Mouse (Mus musculus): ENCODE data around the gene Paqr3.
A peak's percentile ranks its signal among the peaks of the same experiment; 100 is the strongest.

Gene Paqr3

DNA sequence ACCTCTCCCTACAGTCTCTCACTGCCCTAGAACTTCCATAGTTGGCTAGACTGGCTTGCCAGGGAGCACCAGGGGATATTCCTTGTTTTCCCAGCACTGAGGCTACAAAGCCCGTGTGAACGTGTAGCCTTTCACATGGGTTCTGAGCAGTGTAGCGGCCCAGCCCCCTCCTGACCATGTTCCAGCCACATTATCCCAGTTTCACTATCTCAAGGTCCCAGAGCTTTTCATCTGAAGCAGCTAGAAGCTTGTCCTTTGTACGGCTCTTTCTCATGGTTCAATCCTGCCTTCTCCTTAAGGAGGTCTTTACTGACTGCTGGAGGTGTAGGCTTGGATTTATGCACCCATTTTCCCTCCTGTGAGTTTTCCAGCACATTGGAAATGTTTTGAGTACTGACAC, 26.9 kb downstream of the Paqr3 start:
- DNase-seq (ENCODE audit: low spot score), result peak; percentile 27

DNA sequence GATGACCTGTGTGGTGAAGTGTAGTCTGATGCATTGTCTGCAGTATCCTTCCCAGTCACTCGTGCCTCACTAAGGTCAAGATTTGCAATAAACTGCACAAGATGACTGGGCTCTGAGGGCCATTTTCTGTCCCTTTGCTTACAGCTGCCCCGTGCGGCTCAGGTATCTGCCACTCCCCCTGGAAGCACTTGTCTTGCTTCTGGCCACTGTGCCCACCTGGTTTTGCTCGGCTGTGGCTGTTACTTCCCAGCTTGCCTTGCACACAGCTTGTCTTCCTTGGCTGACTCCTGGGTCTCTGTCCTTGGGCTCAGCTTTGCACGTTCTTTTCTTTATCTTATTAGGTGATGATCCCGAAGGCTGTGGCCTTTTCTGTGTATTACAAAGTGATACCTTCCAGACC, 27.7 kb downstream of the Paqr3 start:
- DNase-seq (ENCODE audit: low spot score), result no peak

DNA sequence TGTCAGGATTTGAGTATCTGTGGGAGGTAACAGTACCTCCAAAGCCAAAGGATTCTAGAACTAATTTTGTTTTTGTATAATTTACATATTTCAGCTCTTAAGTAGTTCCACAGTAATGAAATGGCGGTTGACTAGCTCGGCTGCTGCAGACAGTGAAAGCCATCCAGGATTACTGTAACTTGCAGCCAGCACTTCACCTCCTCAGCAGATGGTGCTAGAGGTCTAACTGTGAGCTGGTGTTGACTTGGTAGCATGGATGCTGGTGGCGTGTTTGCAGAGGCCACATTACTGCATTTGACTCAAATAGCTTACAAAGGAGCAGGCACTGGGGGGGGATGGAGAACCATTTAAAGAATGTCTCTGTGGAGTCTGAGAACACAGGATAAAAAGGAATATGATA, 29.9 kb downstream of the Paqr3 start:
- DNase-seq (ENCODE audit: low spot score), result no peak

DNA sequence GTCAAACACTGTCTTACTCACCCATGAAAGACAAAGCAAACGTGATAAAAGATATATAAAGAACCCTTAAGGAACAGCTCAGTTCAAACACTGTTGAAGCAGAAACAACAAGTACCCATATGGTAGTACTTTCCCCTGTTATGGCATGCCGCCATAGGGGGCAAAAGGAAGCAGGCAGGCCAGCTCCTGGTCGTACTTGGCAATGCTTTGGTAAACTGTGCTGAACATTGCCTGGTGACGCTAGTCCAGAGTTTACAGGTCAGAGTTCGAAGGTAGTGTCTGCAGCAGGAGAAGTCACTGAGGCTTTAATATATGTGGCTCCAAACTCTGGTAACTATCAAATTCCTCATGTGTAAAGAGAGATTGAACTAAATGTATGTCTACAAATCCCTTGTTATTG, 32.8 kb downstream of the Paqr3 start:
- no peak for DNase-seq (ENCODE audit: low spot score)

DNA sequence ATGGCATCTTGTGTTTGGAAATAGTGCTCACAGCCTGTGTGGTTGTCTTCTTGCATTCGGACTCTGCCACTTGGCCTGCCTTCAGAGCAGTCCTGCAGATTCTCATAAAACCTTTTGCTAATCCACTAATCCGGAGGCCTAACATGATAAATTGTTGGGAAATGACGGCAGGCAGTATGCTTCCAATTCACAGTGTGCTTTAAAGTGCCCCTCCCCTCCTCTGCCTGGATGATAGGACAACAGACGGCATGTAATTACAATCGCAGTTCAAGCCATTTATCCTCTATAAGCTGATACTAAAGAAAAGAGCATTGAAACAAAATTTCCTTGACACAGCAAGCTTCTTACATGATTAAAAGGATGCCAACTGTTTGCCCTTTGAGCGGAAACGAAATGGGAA, 33.7 kb downstream of the Paqr3 start:
- no peak for DNase-seq (ENCODE audit: low spot score)

DNA sequence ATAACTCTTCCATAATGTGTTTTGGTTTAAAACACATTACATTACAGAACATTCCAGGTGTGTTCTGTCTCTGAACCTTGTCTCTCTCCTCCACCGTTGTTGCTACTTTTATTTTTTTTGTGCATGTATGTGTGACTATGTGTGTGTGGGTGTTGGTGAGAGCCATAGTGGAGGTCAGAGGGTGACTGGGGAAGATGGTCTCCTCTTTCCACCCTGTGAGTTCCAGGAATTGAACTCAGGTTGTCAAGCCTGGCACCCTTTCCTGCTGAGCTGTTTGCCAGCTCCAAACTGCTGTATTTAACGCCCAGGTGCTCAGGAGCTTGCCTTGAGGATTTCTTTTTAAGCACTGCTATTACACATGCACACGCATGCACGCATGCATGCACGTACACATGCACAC, 35.2 kb downstream of the Paqr3 start:
- DNase-seq (ENCODE audit: low spot score), result no peak

DNA sequence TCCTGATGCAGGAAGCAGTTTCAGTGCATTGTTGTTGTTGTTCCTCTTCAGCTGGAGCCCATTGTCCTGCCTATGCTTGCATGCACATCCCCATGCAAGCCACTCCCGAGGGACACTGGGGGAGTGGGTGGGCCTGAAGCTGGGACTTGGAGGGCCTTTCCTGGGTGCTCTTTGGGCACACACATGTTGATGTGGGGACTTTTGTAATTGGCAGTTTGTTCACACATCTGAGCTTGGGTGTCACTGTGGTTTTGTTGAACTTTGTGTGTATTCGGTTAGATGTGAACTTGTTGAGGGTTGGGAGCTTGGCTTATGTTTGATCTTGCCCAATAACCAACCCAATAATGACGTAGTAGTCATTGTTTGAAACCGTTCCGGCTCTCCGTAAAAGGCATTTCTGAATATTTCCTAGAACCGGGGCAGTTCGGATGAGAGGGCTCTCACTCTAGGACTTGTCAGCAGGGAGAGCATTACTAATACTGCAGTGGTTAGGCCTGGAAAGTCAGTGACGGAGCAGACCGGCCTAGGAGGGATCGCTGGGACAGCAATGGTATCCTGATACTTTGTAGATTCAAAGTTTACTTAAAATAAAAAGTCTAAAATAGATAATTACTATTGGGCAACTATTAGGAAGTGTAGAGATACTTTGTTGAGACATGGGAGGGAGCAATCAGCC, 35.8 kb downstream of the Paqr3 start:
- DNase-seq (ENCODE audit: low spot score), result no peak

DNA sequence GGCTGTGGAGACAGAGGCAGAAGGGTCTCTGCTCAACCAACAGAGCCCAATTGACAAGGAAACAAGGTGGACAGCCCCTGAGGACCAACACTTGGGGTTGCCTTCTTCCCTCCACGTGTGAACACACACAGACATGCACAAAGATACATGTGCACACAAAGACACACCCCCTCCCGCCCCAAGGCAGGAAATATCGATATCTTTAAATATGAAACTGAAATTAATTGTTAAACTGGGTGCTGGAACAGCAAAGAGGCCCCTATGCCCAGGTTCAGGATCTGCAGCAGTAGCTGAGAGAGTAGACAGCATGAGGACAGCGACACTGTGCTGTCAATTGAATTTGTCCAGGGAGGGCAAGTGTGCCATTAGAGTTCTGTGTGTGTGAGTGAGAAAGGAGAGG, 45.6 kb downstream of the Paqr3 start:
- DNase-seq (ENCODE audit: low spot score), result no peak

DNA sequence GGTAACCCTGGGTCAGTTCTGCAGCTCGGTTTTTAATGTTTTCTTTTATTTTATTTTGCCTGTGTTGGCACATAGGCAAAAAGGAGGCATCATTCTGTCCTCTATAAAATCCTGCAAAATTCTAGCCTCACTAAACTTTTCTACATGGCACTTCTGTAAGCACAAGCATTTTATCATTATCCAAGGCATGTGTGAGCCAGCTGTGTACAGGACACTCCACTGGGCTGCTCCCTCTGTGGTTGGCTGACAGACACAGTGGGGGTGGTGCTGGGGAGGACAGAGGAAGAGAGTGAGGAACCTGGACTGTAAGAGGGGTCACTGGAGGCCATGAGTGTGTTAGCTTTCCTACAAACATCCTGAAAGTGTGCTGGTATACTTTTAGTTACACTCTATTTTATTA, 49.4 kb downstream of the Paqr3 start:
- no peak for DNase-seq (ENCODE audit: low spot score)

DNA sequence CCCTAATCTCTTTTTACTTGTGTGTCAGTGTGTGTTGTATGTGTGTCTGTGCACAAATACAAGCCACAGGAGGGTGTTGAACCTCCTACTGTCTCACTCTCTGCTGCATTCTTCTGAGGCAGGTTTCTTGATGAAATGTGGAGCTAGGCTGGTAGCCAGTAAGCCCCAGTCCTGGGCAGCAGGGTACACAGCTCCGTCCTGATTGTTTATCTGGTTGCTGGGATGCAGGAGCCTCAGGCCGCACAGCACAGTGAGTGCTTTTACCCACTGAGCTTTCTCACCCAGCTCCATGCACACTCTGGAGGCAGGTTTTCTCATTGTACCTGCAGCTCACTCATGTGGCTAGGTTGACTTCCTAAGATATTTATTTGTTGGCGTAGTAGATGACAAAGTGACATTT, 50.5 kb downstream of the Paqr3 start:
- no peak for DNase-seq (ENCODE audit: low spot score)

DNA sequence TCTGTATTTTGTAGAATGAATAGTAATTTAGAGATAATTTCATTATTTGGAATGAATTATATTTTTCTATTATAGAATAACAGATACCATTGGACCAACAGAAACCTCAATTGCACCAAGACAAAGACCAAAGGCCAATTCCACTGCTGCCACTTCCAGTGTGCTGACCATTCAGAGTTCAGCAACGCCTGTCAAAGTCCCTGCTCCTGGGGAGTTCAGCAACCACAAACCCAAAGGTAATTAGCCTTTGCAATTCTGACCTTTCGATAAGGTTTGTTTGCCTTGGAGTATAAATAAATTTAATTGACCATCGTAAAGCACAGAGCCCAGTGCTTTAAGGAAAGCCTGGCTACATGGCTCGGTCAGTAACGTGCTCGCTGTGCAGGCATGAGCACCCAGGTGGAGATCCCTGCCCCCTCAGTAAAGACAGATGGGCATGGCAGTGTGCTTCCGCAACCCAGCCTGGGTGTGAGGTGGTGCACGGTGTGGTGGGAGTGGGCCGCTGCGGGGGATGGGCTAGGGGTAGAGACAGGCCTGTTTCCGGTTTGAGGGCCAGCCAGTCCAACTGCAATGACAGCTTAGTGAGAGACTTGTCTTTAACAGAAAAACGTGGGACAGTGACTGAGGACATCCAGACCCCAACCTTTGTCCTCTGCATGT, 54.5 kb downstream of the Paqr3 start:
- no peak for DNase-seq (ENCODE audit: low spot score)

DNA sequence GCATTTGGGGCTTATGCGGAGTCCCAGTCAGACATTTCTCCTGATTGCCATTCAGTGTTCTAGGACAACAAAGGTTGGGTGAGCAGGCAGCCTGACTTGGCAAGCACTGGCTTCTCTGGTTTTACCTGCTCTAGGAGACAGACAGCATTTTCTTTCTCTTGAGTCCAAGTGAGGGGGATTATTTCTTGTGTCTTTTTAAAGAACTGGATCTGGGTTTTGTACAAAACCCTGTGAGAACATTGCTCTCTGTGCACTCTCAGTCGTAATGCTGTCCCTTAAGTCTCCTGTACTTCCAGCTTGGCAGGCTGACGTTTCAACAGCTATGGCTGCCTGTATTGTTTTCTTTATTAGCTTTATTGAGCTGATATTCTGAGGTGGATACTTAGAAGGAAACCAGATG, 55.0 kb downstream of the Paqr3 start:
- no peak for DNase-seq (ENCODE audit: low spot score)

DNA sequence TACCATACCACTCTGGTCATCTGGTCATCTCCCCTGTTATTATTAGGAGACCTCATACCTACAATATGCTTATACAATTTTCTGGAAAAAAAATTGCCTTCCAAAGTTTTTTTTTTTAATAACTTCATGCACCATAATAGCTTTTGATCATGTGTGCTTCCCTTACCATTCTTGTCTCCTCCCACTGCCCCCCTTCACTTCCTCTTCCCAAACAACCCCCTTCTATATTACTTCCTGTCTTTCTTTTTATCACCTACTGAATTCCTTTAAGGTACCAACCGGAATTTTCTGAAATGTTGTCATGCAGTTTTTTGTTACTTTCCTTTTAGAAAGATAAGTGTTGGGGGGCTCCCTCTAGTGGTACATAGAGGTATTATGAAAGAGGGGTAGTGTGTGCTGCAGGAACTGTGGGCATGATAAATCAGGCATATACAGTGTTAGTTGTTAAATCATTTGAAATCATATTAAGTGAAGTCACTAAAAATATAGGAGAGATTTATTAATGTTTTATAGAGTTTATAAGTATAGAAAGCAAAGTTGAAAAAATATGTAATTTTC, 55.8 kb downstream of the Paqr3 start:
- no peak for DNase-seq (ENCODE audit: low spot score)

DNA sequence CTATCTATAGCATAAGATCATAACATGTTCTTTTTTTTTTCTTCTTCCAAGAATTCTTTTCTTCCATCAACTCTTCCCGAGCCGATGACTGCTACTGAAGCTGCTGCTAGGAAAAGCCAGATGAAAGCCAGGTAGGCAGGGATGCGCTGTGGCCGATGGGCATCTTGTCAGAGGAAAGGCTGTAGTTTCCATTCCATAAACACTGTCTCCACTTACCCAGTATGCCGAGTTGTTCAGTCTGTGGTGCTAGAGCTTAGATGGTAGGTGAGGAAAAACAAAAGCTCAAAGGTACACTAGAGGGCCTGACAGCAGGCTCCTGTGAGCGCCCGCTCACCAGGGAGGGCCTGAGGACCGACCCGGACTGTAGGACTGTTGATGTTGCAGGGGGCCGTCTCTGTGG, 56.6 kb downstream of the Paqr3 start:
- DNase-seq (ENCODE audit: low spot score), result no peak

DNA sequence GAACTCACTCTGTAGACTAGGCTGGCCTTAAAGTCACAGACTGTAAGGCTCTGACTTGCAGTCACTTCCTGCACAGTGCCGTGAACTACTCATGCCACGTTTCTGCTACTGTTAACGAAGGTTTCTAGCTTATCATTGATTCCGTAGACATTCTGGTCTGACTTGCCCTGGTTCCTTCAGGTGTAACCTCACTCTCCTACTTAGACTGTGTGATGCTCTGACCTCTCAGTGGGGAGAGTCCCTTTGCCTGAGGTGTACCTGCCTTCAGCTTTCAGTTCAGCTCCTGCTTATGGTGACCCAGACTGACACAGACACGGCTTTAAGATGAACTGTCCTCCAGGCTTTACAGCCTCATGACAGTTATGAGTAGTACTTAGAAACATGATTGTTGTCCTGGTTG, 57.2 kb downstream of the Paqr3 start:
- no peak for DNase-seq (ENCODE audit: low spot score)

DNA sequence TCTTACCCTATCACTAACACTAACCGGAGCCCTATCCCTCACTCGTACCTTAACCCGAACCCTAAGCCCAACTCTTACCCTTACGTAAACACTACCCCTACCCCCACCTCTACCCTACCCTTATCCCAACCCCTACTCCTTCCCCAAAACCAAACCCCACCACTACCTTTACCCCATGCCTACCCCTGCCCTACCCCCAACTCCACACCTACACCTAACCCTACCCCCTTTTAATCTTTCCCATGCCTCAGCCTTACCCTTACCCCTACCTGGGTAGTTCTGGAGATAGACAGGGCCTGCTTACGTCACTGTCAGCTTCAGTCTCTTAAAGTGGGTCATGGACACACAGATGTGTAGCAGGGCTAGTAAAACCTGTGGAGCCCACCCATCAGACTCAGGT, 62.5 kb downstream of the Paqr3 start:
- no peak for DNase-seq (ENCODE audit: low spot score)

DNA sequence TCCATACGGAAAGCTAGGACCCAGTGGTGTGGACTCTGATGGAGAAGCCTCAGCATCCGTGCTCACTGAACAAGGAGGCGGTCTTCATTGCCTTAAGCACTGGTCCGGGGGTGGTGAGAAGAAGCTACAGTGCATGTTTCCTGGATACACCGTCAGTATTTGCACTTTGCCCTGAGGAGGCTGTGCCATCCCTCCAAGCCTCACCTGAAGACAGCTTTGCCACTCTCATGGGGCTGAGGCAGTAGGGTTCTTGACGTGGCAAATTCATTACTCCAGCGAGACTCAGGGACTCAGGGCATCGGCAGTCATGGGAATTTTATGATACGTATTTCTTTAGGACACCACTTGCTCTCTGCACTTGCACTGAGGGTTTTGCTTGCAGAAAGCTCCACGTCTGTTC, 64.7 kb downstream of the Paqr3 start:
- DNase-seq (ENCODE audit: low spot score), result no peak

DNA sequence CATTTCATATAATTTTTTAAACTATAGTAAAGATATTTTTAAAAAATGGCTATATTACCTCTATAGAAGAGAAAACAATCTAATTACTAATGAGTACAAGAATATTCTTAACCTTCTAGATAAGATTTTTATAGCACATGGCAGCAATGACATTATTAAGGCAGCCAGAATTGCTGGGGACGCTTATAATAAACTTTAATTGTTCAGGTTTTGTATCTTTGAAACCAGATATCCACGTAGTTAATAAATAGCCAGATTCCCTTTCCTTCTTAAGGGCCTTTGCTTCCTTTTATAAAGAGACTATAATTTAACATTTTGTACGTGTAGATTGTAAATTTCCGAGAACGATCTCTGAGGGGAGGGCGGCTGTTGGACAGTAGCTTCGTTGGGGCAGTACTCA, 66.1 kb downstream of the Paqr3 start:
- no peak for DNase-seq (ENCODE audit: low spot score)
